Comparison of ENCODE assay signal across 9 mouse cellular contexts in the genomic region with DNA sequence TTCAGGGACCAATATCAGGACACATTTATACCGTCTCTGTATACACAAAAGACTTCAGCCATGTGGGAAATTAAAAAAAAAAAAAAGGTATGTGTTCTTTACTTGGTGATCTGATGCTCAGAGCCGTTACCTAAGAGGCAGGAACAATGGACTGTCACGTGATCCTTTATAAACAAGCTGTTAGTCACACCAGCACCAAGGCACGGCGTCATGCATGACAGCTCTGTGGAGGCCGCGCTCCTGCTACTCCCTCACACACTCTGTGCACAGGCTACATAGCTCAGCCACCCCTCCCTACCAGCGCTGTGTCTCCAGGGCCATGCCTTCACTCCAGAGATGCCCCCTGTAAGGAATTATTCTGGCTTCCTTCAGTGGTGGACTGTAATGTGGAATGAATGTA. TPM values are rescaled to one million over a fixed set of nuclear protein-coding genes. Genes with fewer than 3 reads are reported as not detected.
DNase-seq lines count a peak whose midpoint lies in the region; ATAC-seq and TF ChIP-seq lines count a peak whose summit lies in the region.
"Had no signal": no experiment of that assay in that cellular context is flagged by ENCODE, and none has a peak within 500 bp of the region (broad histone marks: within the 10 kb centered on the region; RNA-seq: fewer than 3 reads in every experiment).

No protein-coding gene starts in this region.

- H3K27me3 ChIP-seq in hindbrain, embryonic 12.5 days, result no peaks in the 10 kb centered on the region
- no peaks in the 10 kb centered on the region for H3K27me3 ChIP-seq in liver, postnatal 0 days (ENCODE audit: insufficient read depth, low read length)

- 13% methylated on average over 8 of the region's 8 CpGs for WGBS in hindbrain, embryonic 12.5 days
- WGBS in liver, postnatal 0 days (ENCODE audit: insufficient replicate concordance), result 45% methylated on average over 8 of the region's 8 CpGs

- no peak overlapping the region for H3K9ac ChIP-seq in hindbrain, embryonic 12.5 days
- no peak overlapping the region for H3K9ac ChIP-seq in liver, postnatal 0 days (replicated peaks)

- peaks cover 50% of the 10 kb centered on the region for H3K4me1 ChIP-seq in hindbrain, embryonic 12.5 days
- H3K4me1 ChIP-seq in liver, postnatal 0 days (ENCODE audit: insufficient read depth), result no peaks in the 10 kb centered on the region

- peak; percentile 41 for DNase-seq in 3134 (ENCODE audit: extremely low read depth, insufficient read length, low spot score)
- peak; percentile 11 for DNase-seq in 3T3-L1 (ENCODE audit: low read depth, low spot score)
- no peak for DNase-seq in liver, postnatal 0 days
- no peak for DNase-seq in right cerebral cortex, adult 2 months (ENCODE audit: low spot score in 2 of 2)
- no peak for DNase-seq in thymus, adult 18-20 months
- DNase-seq: thymus, postnatal 4 days had no signal

- H3K9me3 ChIP-seq in hindbrain, embryonic 12.5 days (replicated peaks), result no peaks in the 10 kb centered on the region
- H3K9me3 ChIP-seq in liver, postnatal 0 days (ENCODE audit: low read length), result no peaks in the 10 kb centered on the region

- H3K4me3 ChIP-seq in hindbrain, embryonic 12.5 days, result no peak overlapping the region
- H3K4me3 ChIP-seq in liver, postnatal 0 days (ENCODE audit: low read depth, low read length), result no peak overlapping the region

- peak overlapping the region; percentile 11 for H3K4me2 ChIP-seq in hindbrain, embryonic 12.5 days (replicated peaks)
- H3K4me2 ChIP-seq in liver, postnatal 0 days (ENCODE audit: low read depth, low read length), result no peak overlapping the region

- TF ChIP-seq EP300 in liver, postnatal 0 days (IDR thresholded peaks at IDR 0.05; ENCODE audit: low read depth), result no peak

- H3K27ac ChIP-seq in hindbrain, embryonic 12.5 days, result peak overlapping the region; percentile 71
- no peak overlapping the region for H3K27ac ChIP-seq in liver, postnatal 0 days (ENCODE audit: low read depth)
- H3K27ac ChIP-seq: macrophage had no signal

- ATAC-seq in hindbrain, embryonic 12.5 days (ENCODE audit: low FRiP score), result peak; percentile 78
- ATAC-seq in liver, postnatal 0 days, result 0 out of 2 replicates have a peak, but pooled peaks have one; percentile 27
- no peak for ATAC-seq in erythroblast, adult 5-6 weeks (replicated peaks; ENCODE audit: low FRiP score, poor library complexity, severe bottlenecking)

- no peak for TF ChIP-seq CTCF in liver, postnatal 0 days (IDR thresholded peaks at IDR 0.05; ENCODE audit: low read depth)

- H3K36me3 ChIP-seq in hindbrain, embryonic 12.5 days, result no peaks in the 10 kb centered on the region
- H3K36me3 ChIP-seq in liver, postnatal 0 days (replicated peaks; ENCODE audit: insufficient read depth, low read length), result no peaks in the 10 kb centered on the region

RNA-seq across cellular contexts. Expression of a gene that starts 34.7 kb away (rescaled TPM):
- 25.7 and 27.5 TPM in 2 replicates for polyA plus RNA-seq in hindbrain, embryonic 12.5 days (2016; fragmentation: Nextera tagmentation; extraction: Ambion mirVana)
- polyA plus RNA-seq in liver, postnatal 0 days (2015; fragmentation: Nextera tagmentation; extraction: Ambion mirVana), result 0.36 and 0.54 TPM in 2 replicates
- total RNA-seq in erythroblast, adult 5-6 weeks (2015; ENCODE audit: low replicate concordance), result 0.77 TPM in 1 of 2 replicates, not detected in the other
- 0.42 and 0.77 TPM in 2 replicates for total RNA-seq in erythroblast, adult 5-6 weeks (2017; ENCODE audit: low replicate concordance)

Comparison
In these comparisons a context has a peak if more than half of its experiments do, and no peak if none do; other contexts are left out.
1. DNase-seq: peak in 3134 (single experiment) and 3T3-L1 (single experiment); none in liver, postnatal 0 days (single experiment), right cerebral cortex, adult 2 months (0 of 2) and thymus, adult 18-20 months (0 of 2).
2. RNA of a gene that starts 34.7 kb away (polyA plus RNA-seq): 25.7 to 27.5 TPM in hindbrain, embryonic 12.5 days; 0.36 to 0.54 TPM in liver, postnatal 0 days; every median in the first group is over 10 times any median in the second.